Mouse (Mus musculus) T-helper 2 cell (primary cell): ENCODE results near the gene Rfx4.

ENCODE experiments used
- in situ Hi-C: fragments of 300-600 bp; cut with MboI, MseI; formaldehyde crosslinking; loops from one replicate; pipeline ENCODE4 v1.15.1; 2025; ENCODE audit warnings: high pct_unique_total_duplicates

The Rfx4 gene

DNA sequence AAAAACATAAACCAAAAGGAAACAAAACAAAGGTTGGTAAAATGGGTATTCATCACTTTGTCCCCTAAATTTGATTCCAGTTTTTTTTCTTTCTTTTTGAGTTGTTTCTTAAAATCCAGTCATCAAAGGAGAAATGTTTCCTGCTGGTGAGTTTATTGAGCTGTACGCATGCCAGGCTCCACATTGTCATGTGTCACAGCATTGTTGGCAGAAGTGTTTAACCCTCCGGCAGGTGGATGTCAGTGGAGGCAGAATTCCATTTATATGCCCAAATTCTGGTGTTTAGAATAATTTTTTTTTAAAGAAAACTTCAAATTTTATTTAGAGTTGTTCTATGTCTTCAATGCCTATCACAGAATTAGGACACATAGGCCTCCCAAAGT lies 56.0 kb downstream of the Rfx4 start:
- in situ Hi-C loops, result no loop called here

GRCm38 (mm10) chr10:84815676-84816436 lies 60.0 kb downstream of the Rfx4 start:
- in situ Hi-C loops, result no loop called here

GRCm38 (mm10) chr10:84817086-84817869 lies 61.4 kb downstream of the Rfx4 start:
- in situ Hi-C loops, result no loop called here

DNA sequence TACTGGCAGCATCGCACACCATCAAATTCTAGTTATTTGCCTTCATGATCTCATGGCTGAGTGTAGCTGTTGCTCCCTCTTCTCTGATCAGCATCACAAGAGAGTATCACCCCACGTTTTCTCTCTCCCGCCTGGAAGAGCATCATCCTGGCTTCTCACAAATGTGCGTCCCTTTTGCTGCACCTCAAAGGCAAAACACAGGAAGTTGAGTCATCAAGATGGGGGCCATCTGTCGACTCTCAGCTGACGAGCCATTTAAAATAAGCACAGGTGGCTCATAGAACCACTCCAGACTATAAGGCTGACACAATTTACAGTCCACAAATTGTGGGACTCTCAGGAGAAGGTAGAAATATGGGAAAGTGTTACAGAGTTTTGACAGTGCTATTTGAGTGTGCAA lies 63.8 kb downstream of the Rfx4 start:
- in situ Hi-C loops, result no loop called here

DNA sequence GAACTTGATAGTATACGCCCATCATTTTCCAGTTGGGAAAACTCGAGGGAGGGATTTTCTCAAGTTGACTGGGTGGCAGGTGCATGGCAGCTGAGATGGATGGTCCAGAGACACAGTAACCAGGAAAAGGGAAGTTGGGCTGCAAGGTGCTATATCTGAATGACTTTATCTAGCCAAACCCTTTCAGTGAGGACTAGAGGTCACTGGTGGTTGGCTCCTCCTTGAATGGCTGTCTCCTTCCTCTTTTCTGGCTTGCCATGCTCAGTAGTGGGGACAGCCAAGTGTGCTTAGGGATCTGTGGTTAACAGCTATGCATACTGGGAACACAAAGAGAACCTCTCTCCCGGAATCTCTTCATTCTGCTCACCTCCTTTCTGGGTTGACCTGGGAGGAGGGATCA lies 64.4 kb downstream of the Rfx4 start:
- in situ Hi-C loops, result no loop called here

DNA sequence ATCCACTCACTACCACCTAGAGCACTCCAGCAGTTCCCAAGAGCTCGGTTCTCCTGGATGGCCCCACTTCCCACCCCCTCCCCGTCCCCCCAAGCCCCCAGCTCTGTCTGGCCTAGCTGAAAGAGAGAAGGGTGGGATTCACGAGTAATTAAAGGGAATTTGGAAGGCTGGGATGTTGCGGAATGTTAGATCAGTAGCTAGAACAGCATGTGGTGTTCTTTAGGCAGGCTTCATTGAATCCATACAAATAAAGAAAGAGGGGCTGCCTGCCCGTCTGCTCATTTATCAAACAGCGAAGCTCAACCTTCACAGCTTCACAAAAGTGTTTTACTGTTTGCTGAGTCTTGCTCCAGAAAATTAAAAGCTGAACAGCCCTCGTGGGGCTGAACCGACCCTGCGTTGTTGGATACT lies 66.9 kb downstream of the Rfx4 start:
- in situ Hi-C loops, result no loop called here

DNA sequence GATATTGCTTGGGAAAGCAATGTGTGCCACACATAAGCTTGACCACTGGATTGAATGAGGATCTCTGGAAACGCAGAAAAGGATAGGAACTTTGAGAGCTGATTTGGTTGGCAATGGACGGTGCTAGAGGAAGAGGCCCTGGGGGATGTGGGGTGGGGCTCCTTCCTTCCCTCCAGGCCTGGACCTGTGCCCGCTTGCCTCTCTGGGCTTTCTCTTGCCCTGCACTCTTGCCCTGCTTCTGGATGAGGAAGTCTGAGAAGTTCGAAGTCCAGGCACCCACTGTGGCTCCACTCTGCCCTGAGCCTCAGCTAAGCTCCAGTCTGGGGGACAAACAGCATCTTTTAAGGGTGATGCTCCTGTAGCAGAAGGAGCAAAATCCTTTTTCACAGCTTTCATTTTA lies 67.8 kb downstream of the Rfx4 start:
- in situ Hi-C loops, result no loop called here

GRCm38 (mm10) chr10:84829009-84829408 lies 73.1 kb downstream of the Rfx4 start:
- in situ Hi-C loops, result no loop called here

DNA sequence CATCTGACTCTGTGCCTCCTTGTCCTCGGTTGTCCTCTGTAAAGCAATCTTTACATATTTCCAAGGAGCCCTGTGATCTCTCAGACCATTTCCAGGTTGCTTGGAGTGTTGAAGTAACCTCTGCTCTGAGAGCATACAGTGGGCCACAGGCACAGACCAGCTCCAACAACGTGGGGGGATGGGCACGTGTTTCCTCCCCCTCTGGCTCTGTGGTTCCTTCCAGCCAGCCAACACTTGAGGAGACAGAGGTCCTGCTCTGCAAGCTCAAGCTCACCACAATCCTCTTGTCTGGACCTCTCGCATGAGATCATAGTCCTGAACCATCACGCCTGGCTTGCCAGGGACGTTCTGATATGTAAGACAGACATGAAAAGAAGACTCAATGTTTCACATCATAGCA lies 79.7 kb downstream of the Rfx4 start:
- in situ Hi-C loops, result no loop called here

GRCm38 (mm10) chr10:84836104-84836503 lies 80.2 kb downstream of the Rfx4 start:
- in situ Hi-C loops, result no loop called here

DNA sequence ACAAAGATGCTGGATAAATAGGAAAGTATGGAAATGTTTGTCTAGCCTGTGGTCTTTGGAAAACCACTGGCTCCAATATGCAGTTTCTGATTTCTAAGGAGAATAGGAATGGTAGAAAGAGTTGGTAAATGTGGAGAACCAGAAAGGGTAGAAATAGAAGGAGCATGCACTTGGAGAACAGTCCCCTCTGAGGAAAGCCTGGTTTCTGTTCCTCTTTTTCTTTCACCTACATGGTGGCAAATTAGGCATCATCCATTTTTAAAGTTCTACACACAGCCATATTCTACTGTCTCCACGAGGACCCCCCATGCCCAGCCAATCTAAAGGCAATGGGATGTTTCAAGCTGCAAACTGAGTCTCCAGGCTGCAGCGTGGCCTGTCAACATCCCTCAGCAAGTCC lies 81.5 kb downstream of the Rfx4 start:
- in situ Hi-C loops, result no loop called here

- in situ Hi-C loops, result no loop called here
These were observed 83.1 kb downstream of the Rfx4 start for GRCm38 (mm10) chr10:84838850-84839473.

DNA sequence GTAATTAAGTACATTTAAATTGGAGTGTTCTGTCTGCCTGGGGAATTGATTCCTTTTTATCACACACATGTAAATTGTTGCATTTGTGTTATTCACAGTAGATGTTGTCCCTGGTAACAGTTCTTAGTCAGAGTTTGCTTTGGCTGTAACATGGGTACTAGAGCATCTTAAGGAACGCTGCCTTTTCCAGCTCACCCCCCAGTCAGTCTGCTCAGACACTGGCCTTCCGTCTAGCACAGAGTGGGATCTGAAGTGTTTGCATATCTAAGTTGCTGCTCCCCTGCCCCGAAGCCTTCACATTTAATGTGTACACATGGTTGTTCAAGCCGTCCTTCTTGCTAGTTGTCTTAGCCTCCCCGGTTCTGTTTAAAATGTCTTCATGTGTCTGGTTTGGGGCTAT lies 90.8 kb downstream of the Rfx4 start:
- in situ Hi-C loops, result no loop called here

DNA sequence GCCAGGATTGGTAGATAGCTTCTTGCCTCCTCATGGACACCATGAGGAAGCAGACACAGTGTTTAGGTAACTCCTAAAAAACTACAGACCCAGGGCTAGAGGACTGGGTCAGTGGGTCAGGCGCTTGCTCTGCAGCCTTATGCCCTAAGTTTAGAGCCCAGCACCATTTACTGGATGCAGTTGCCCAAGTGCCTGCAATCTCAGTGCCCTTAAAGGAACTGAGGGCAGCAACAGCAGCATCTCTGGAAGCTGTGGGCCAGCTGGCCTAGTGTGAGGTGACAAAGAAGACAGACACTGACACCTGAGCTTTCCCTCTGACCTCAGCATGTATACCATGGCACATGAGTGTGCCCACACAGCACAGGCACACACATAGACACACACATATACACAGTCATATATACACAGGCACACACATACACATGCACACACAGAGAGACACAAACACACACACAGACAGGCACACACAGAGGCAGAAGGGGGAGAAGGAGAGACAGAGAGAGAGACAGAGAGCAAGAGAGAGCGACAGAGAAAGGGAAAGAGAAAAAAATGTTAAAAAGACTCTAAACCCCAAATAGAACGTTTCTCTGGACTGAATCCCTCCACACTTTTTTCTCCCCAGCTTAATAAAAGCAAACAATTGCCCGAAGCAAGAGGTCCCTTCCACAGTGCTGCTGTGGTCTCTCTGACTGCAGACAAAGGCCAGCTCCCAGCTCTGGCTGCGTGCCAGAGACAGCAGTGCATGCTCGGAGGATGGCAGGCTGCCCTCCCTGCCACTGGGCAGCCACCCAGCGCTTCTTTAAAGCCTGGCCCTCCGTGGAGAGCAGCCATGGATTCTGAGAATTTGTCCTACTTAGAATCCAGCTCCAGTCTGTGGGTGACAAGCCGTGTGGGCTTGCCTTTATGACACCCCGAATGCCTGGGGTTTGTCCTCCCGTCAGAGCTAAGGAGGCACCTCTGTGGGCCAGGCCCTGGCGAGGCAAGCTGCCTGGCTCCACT lies 96.4 kb downstream of the Rfx4 start:
- in situ Hi-C loops, result no loop called here

GRCm38 (mm10) chr10:84854059-84854458 lies 98.2 kb downstream of the Rfx4 start:
- in situ Hi-C loops, result no loop called here

DNA sequence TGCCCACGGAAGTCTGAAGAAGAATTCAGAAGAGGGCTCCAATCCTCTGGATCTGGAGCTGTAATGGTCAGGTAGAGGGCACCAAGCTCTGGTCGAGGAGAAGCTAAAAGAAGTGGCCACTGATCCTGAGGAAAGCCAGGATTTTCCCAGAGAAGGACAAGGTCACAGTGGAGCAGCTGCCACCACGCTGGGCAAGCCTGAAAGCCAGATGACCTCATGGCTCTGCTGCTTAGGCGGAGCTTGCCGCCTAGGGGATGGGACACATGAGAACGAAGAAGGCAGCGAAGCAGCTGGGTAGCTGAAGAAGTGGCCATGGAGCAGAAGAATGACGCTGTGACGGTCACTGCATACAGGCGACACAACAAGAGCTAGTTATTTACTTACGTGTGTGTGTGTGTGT lies 99.6 kb downstream of the Rfx4 start:
- in situ Hi-C loops, result no loop called here

DNA sequence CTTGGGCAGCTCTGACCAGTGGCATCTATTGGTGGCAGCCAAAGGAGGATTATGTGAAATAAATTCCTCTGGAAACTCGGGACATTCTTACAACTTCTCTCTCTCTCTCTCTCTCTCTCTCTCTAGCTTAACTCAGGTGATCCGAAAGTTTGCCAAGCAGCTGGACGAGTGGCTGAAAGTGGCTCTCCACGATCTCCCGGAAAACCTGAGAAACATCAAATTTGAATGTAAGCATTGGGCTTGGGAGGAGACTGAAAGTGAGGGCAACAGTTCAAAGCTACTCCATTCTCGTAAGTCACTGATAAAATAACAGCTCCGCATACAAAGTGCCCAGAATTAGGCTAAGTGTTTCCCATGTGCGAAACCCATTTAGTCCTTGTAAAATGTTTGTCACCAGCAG lies 102.5 kb downstream of the Rfx4 start:
- in situ Hi-C loops, result no loop called here

- in situ Hi-C loops, result no loop called here
These were observed 103.1 kb downstream of the Rfx4 start for GRCm38 (mm10) chr10:84858806-84859496.

- in situ Hi-C loops, result no loop called here
These were observed 103.9 kb downstream of the Rfx4 start for GRCm38 (mm10) chr10:84859556-84860380.

- in situ Hi-C loops, result no loop called here
These were observed 107.6 kb downstream of the Rfx4 start for GRCm38 (mm10) chr10:84863488-84863887.
